Mouse (Mus musculus) adrenal gland, adult (tissue): Measurements from ENCODE around the gene Fscn2.
A peak's percentile ranks its signal among the peaks of the same experiment; 100 is the strongest.

ENCODE experiments used
- DNase-seq, 2 experiments: peaks; one replicate each; pipeline ENCODE4 v3.0.0; 2022 to 2023; ENCODE audit warnings: low spot score in 1 of 2; ENCODE audit not compliant: inconsistent age in 2 of 2

Gene Fscn2

GRCm38 (mm10) chr11:120361295-120361694 lies at the start of gene Fscn2:
Gene Fscn2 (plus strand): TSS chr11:120361534.
- DNase-seq, result peak in 1 of 2 experiments; percentile 47

- DNase-seq, result no peak
These were observed 49.8 kb upstream of the Fscn2 start for GRCm38 (mm10) chr11:120311561-120311960.

- no peak for DNase-seq
These were observed 49.3 kb upstream of the Fscn2 start for GRCm38 (mm10) chr11:120312069-120312468.

DNA sequence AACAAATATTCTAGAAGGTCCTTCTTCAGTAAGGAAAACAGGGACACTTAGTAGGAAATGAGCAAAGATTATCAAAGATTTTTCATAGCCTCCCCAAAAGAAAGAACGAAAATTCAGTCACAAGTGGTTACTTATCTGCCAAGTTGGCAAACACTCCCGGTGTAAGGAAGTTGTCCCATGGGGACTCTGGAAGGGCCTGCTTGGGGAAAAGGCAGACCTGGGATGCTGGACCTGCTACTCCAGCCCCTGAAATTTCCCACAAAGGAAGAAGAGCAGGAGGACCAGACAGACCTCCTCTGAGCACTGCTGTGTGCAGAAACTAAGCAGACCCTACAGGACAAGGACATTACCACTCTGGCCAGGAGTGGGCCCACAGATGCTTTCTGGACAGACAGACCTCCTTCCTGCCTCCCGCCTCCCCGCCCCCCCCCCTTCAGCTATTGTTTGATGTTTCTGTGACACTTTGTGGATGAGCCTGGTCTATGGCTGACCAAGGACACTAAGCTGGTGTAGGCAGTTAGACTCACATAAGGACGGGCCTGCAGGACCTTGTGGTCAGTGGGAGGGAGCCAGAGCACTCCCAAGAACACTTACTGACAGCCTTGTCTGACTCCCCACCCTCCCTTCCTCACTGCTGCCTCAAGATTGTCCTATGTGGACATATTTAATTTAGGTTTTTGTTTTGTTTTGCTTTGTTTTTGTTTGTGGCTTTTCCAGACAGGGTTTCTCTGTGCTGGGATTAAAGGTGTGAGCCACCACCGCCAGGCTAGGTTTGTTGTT lies 47.2 kb upstream of the Fscn2 start:
- DNase-seq, result no peak

DNA sequence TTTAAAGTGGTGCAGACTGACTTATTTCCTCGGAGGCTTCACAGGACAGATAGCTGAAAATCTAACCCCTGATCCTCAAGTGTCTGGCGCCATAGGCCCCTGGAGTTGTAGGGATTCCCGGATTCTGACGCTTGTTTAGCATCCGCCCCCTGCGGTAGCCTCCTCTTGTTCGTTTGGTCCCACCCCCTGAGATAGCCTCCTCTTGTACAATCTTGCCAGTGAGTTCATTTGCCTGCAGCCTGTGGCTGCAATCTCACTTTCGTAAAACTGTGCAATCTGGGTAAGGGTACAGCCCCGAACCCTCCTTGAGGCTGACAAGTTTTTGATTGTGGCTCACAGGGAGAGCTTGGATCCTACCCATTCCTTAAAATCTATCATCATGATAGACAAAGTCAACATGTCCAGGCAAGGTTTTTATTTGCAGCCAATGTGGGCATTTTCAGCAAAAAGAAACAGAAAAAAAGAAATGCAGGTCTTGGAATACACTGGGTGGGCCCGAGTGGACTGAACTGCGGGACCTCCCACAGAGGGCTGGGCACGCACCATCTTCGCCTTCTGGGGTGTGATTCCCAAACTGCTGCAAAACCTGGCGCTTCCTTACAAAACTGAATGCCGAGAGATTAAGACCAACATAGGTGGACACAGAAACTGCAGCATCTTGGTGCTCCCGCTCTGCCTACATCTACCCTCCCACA lies 46.5 kb upstream of the Fscn2 start:
- peak in 1 of 2 experiments; percentile 26 for DNase-seq

DNA sequence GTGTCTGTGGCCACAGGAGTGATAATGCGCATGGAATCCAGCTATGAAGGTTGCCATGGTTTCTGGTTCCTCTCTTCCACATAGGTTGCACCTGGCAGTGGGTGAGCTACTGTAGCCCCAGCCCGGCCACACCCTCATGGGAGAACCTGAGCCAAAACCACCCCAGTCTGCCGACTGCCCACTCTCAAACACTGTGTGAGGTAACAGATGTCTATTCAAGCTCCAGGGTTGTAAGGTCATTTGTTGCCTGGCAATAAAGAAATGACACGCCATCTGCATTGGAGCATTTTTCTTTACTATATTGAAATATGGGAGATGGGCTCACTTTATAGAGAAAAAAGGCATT lies 45.9 kb upstream of the Fscn2 start:
- peak in 1 of 2 experiments; percentile 59 for DNase-seq

DNA sequence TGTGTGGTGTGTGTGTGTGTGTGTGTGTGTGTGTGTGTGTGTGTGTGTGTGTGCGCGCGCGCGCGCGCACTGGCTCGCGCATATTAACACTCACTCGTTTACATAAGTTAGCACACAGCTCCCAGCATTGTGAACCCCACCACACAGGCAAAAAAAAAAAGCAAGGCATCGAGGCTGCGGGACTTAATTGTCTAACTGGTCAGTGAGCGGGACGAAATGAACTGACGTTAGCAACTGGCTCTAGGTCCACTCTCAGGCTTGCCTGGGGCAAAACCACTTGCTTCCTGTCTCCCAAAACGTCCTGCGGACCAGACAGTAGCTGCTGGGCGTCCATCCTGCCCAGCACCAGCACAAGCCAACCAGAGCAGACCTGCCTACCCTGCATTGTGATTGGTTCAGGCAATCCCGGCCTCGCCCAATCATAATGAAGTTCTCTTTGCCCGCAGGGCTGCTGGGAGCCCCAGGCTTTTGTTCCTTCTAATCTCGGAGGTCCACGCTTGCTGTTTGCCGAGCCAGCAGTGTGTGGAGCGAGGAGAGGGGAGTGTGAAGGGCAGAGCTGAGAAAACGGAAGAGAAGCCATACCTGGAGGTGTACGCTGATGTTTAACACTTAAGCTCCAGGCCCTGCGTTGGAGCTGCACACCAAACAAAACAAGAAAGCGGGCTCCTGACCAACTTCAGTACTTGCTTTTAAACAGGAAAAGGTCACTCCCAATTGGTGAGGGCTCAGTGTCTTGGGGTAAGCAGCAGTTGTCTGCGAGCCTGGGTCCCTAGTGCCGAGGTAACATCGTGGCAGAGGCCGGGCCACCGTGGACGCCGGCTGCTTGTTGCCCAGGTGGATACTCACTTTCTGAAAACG lies 45.3 kb upstream of the Fscn2 start:
- peak; percentile 95 to 98 for DNase-seq

DNA sequence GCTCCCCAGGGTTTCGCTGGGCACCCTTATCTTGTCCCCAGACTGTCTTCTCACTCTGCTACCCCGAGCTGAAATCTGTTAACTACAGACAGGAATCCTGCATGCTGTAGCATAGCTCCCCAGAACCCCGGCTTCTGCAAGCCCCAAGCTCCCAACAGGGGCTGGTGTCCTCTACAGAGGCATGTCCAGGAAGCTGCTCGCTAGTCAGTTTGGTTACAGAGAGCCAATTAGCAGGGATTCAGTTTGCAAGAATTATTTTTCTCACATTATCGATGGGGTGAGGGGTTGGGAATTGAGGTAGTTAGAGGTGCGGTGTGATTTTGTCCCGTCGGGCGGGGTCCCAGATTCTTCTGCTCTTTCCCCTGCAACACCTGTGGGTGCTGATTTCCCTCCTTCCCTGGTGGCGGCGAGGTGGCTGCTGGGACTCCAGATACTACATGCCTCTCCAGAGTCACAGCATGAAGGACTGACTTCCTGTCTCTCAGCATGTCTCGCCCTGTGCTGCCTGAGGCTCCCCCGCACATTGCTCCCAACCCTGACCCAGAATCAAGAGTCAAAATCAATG lies 44.6 kb upstream of the Fscn2 start:
- peak in 1 of 2 experiments; percentile 71 for DNase-seq

- peak in 1 of 2 experiments; percentile 22 for DNase-seq
These were observed 43.9 kb upstream of the Fscn2 start for GRCm38 (mm10) chr11:120317456-120317855.

DNA sequence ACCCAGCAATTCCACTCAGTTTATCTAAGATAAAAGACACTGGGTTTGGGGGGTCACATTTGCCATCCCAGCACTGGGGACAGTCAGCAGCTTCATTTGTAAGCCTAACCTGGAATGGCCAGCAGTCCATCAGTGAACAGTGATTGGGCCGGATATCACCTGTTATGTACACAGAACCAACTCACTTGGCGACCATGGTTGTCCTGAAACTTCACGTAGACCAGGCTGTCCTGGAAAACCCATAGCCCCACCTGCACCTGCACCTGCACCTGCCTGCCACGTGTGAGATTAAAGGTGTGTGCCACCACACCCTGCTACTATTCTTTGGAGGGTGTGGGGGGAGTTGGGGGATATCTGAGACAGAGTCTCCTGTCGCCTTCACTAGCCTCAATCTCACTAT lies 42.0 kb upstream of the Fscn2 start:
- no peak for DNase-seq

- DNase-seq, result no peak
These were observed 41.2 kb upstream of the Fscn2 start for GRCm38 (mm10) chr11:120320156-120320555.

DNA sequence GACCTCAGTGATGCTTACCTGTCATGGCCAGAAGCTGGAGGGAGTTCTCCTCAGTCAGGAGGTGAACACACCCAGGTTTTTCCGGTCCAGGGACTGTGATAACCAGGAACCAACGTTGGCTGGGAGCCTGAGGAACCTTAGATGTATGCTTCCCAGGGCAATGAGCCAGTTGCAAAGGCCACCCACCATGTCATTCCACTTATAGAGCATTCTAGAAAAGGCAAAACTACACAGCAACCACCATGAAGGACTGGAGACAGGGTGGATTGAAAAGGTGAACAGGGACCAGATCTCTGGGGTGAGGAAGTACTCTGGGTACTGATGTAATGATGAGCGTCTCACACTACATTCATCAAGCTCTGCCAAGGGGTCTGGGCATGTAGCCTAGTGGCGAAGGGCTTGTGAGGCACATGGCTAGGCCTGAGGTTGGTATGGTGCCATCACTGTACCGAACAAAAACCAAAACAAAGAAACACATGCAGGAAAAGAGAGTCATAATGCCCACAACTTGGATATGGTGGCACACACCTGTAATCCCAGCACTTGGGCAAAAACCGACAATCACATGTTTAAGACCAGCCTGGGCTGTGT lies 25.8 kb upstream of the Fscn2 start:
- DNase-seq, result no peak

GRCm38 (mm10) chr11:120337447-120337846 lies 23.9 kb upstream of the Fscn2 start:
- no peak for DNase-seq

DNA sequence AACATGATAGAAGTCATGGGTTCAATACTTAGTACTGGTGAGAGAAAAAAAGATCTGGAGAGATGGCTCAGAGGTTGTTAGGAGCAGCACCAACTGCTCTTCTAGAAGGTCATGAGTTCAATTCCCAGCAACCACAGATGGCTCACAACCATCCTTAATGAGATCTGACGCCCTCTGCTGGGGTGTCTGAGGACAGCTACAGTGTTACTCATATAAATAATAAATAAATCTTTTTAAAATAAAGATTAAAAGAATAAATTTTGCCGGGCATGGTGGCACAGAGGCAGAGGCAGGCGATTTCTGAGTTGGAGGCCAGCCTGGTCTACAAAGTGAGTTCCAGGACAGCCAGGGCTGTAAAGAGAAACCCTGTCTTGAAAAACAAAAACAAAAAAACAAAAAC lies 22.5 kb upstream of the Fscn2 start:
- no peak for DNase-seq

DNA sequence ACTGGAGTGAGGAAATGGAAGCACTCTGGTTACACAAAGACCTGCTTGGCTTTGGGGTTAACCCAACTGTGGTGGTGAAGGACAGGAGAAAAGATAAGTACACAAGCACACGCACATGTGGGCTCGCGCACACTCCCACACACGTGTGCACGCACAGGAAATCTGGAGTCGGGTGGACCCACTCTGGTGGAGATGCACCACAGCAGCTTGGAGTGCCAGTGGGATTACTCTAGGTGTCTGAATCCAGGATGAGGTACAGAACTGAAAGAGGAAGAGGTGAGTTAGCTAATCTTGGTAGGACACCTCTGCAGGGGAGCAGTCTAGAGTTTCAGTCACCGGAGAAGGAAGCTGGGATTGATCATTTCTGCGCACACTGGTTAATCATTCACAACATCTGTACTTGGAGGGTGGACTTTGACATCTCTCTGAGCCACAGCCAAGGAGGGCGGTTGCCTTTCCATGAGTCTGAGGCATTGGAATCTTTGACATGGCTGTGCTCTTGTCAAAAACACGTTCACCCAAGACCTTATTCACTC lies 21.3 kb upstream of the Fscn2 start:
- DNase-seq, result no peak

DNA sequence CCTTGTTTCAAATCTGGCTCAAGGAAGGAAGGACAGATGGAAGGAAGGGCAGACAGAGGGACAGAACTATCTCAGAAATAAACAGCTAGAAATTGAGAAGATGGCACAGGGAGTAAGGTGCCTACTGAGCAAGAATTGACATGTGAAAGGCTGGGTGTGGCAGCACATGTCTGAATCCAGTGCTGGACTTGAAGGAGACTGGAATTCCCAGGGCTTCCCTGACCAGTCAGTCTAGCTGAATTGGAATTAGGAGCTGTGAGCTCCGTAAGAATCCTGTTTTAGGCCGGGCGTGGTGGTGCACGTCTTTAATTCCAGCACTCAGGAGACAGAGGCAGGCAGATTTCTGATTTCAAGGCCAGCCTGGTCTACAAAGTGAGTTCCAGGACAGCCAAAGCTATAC lies 19.7 kb upstream of the Fscn2 start:
- no peak for DNase-seq

- no peak for DNase-seq
These were observed 18.6 kb upstream of the Fscn2 start for GRCm38 (mm10) chr11:120342656-120343160.

GRCm38 (mm10) chr11:120343519-120344309 lies 17.6 kb upstream of the Fscn2 start:
- peak in 1 of 2 experiments; percentile 60 for DNase-seq

DNA sequence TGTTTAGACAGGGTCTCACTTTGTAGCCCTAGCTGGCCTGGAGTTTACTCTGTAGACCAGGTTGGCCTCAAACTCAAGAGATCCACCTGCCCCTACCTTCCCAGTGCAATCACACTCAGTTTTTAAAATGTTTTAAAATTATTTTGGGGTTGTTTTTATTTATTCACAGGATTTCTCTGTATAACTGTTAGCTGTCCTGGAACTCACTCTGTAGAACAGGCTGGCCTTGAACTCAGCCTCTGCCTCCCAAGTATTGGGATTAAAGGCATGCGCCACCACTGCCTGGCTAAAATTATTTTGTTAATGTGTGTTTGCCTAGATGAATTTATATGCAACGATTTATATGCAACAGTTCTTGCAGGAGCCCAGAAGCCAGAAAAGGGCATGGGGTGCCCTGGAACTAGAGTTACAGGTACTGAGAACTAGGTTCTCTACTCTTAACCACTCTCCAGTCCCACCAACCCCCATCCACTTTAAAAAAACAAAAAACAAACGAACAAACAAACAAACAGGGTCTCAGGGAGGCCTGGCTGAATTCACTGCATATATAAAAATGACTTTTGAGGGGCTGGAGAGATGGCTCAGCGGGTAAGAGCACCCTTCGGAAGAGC lies 16.9 kb upstream of the Fscn2 start:
- peak in 1 of 2 experiments; percentile 43 for DNase-seq
